Mouse (Mus musculus): ENCODE results near the gene Hoxb3. TPM values are rescaled to one million over a fixed set of nuclear protein-coding genes. Genes with fewer than 3 reads are reported as not detected.
A peak's percentile ranks its signal among the peaks of the same experiment; 100 is the strongest.

Gene Hoxb3
- polyA plus RNA-seq, 1 experiment from 2014 or later, result 0.76 TPM

DNA sequence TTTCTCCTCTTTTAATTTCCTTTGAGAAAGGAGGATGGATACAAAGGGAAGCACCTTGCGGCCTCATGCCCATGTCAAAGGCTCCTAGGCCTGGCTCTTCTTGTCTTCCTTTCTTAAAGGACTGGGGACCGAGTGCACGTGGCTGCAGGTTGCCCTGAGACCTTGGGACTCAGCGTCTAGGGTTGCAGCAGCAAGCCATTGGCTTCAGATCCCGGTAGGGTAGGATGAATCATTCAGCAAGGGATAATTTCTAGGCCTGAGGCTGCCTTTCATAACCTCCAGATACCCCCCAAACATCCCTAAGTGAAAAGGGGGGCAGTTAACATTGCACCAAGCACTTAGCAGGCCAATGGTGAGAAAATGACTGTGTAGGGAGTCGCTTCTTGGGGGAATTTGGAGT, 12.0 kb upstream of the Hoxb3 start:
- 3% methylated on average over 6 of the region's 6 CpGs for WGBS
- peak; percentile 47 for DNase-seq (ENCODE audit: low spot score)
- H3K4me1 ChIP-seq, result peaks cover 99% of the 10 kb centered on the region
- no peaks in the 10 kb centered on the region for H3K36me3 ChIP-seq
- no peaks in the 10 kb centered on the region for H3K9me3 ChIP-seq (replicated peaks)
- H3K27me3 ChIP-seq (ENCODE audit: low read depth, poor library complexity, severe bottlenecking), result peaks cover 99% of the 10 kb centered on the region
- peak overlapping the region; percentile 88 for H3K27ac ChIP-seq
- peak overlapping the region; percentile 55 for H3K4me3 ChIP-seq

- peaks cover 99% of the 10 kb centered on the region for H3K27me3 ChIP-seq (ENCODE audit: low read depth, poor library complexity, severe bottlenecking)
- H3K4me1 ChIP-seq, result peaks cover 99% of the 10 kb centered on the region
- under 1% methylated on average over 31 of the region's 31 CpGs for WGBS
- no peaks in the 10 kb centered on the region for H3K36me3 ChIP-seq
- peak overlapping the region; percentile 55 for H3K4me3 ChIP-seq
- DNase-seq (ENCODE audit: low spot score), result peak; percentile 82
- H3K27ac ChIP-seq, result peak overlapping the region; percentile 88
- H3K9me3 ChIP-seq (replicated peaks), result no peaks in the 10 kb centered on the region
These were observed 11.4 kb upstream of the Hoxb3 start for GRCm38 (mm10) chr11:96311520-96312417.

DNA sequence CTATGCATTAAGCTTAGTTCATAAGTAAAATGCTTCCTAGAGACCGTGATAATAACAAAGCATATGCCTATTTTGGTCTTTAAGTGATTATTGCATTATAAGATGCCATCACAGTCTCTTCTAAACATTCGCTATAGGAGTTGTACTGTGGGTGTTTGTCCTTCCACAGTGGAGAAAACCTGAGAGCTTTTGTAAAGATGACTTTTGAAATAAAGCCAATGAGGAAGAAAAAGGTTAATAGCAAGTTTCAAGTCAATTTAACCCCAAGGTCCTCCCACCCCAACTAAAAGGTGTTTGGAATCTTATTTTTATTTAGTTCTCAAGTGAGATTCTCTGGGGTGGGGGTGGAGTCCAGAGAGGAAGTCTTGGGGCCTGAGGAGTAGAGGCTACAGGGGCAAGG, 10.0 kb upstream of the Hoxb3 start:
- Histone ChIP-seq H3K4me3 (peak overlapping the region; percentile 55; the same call in 1 of the 2 replicates), H3K27me3 (ENCODE audit: low read depth, poor library complexity, severe bottlenecking) (peaks cover 99% of the 10 kb centered on the region), H3K36me3 (no peaks in the 10 kb centered on the region), H3K9me3 (replicated peaks) (no peaks in the 10 kb centered on the region), H3K27ac (peak overlapping the region; percentile 88; the same call in 1 of the 2 replicates), H3K4me1 (peaks cover 99% of the 10 kb centered on the region)
- 27% methylated on average over 2 of the region's 2 CpGs for WGBS
- no peak for DNase-seq (ENCODE audit: low spot score)

DNA sequence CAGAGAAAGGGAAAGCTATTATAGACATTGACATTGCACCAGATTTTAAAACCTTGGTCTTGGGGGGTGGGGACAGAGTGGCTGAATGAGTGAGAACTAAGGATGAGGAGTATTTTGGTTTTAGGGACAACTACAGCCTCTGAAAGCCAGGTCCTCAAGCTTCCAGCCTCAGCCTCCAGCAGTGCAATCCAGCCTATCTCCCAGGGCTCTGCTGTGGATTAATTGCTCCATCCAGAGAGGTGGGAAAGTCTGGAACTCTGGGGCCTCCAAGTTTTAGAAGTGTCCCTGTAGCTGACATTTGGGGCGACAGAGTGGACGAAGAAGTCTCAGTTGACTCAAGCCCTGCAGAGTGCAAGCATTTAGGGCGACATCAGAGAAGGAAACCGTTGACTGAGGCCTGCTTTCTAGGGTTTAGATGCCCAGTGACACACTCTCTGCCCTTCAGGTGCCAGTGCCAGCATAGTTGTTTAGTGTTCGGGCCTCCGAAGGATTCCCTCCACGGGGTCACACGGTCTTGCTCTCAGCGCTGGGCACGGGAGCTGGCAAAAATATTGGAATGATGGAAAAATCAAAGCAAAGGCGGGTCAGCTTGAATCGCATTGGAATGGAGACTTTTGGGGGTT, 9.2 kb upstream of the Hoxb3 start:
- Histone ChIP-seq H3K9me3 (replicated peaks) (no peaks in the 10 kb centered on the region), H3K27me3 (ENCODE audit: low read depth, poor library complexity, severe bottlenecking) (peaks cover 99% of the 10 kb centered on the region), H3K36me3 (no peaks in the 10 kb centered on the region), H3K4me1 (peaks cover 100% of the 10 kb centered on the region), H3K4me3 (peak overlapping the region; percentile 51), H3K27ac (peak overlapping the region; percentile 88)
- DNase-seq (ENCODE audit: low spot score), result peak; percentile 52
- WGBS, result 2% methylated on average over 12 of the region's 12 CpGs

- under 1% methylated on average over 34 of the region's 34 CpGs for WGBS
- H3K27ac ChIP-seq, result peak overlapping the region; percentile 88
- H3K4me1 ChIP-seq, result peaks cover 100% of the 10 kb centered on the region
- H3K27me3 ChIP-seq (ENCODE audit: low read depth, poor library complexity, severe bottlenecking), result peaks cover 97% of the 10 kb centered on the region
- H3K9me3 ChIP-seq (replicated peaks), result no peaks in the 10 kb centered on the region
- H3K4me3 ChIP-seq, result peak overlapping the region; percentile 51
- no peaks in the 10 kb centered on the region for H3K36me3 ChIP-seq
- DNase-seq (ENCODE audit: low spot score), result peak; percentile 75
These were observed 8.3 kb upstream of the Hoxb3 start for GRCm38 (mm10) chr11:96314671-96315343.

DNA sequence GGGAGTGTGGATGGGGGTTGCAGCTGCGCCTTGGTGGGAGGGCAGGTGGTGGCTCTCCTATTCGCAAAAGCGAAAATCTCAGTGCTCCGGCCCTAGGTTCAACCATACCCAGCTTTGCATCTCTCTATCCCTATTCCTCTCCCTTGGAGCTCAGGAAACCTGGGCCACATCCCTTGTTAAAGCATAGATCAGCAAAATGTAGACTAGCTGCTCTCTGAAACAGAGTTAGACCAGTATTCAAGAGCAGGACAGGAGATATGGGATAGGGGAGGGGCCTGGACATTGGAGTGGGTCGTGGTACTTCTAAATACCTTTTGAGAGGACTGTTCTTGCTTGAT, 7.8 kb upstream of the Hoxb3 start:
- H3K36me3 ChIP-seq, result no peaks in the 10 kb centered on the region
- WGBS, result 4% methylated on average over 5 of the region's 5 CpGs

DNA sequence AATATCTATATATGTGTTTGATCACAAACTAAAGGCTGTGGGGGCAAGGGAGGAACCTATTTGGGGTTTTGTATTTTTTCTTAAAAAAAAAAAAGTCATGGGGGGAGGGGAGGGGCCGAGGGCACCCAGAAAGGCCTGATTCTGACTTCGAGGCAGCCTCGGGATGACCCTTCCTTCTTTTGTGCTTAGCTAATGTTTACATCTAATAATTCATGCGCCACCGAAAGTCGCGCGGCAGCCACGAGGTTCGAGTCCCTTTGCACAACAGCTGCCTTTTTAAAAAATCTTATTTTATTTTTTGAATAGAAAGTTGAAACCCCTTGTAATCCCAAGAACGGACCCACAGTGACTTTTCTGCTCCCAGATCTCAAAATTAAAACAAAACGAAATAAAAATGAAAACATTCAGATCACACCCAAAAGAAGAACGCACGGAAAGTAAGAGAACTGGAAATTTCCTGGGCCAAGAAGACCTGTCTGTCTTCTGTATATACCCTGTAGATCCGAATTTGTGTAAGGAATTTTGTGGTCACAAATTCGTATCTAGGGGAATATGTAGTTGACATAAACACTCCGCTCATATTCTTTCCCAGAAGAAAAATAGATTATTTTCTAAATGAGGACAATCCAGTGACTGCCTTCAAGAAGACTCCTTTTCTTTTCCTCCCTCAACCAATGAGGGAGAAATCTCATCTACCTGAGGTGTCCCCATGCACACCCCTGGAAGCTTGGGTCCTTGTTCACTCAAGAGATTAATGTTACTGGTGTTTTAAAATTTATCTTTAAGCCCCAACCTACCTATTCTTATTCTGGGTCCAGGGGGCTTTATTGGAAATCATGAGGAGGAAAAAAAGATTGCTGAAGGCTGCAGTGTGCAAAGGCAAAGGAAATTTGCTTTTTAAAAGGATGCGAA, 6.2 kb upstream of the Hoxb3 start:
- H3K4me3 ChIP-seq, result peak overlapping the region; percentile 73; the same call in 1 of the 2 replicates
- peaks cover 98% of the 10 kb centered on the region for H3K4me1 ChIP-seq
- peaks cover 96% of the 10 kb centered on the region for H3K27me3 ChIP-seq (ENCODE audit: low read depth, poor library complexity, severe bottlenecking)
- WGBS, result 5% methylated on average over 18 of the region's 18 CpGs
- DNase-seq (ENCODE audit: low spot score), result peak; percentile 50
- H3K9me3 ChIP-seq (replicated peaks), result no peaks in the 10 kb centered on the region
- peak overlapping the region; percentile 94; the same call in 1 of the 2 replicates for H3K27ac ChIP-seq
- H3K36me3 ChIP-seq, result no peaks in the 10 kb centered on the region

More for the DNA sequence above, 7.8 kb upstream of the Hoxb3 start:
- H3K4me3 ChIP-seq, result peak overlapping the region; percentile 51
- H3K27me3 ChIP-seq (ENCODE audit: low read depth, poor library complexity, severe bottlenecking), result peaks cover 97% of the 10 kb centered on the region
- H3K9me3 ChIP-seq (replicated peaks), result no peaks in the 10 kb centered on the region
- peaks cover 100% of the 10 kb centered on the region for H3K4me1 ChIP-seq
- DNase-seq (ENCODE audit: low spot score), result no peak
- peak overlapping the region; percentile 88 for H3K27ac ChIP-seq

GRCm38 (mm10) chr11:96317608-96318367, 5.3 kb upstream of the Hoxb3 start, which contains the start of gene Hoxb4:
TSS of gene Hoxb4 (plus strand) at chr11:96318267.
- peaks cover 96% of the 10 kb centered on the region for H3K27me3 ChIP-seq (ENCODE audit: low read depth, poor library complexity, severe bottlenecking)
- peak within 1 kb of the TSS; percentile 73 for H3K4me3 ChIP-seq
- DNase-seq (ENCODE audit: low spot score), result peak; percentile 66
- no peaks in the 10 kb centered on the region for H3K9me3 ChIP-seq (replicated peaks)
- H3K27ac ChIP-seq, result peak within 1 kb of the TSS; percentile 94
- WGBS, result 2% methylated on average over 28 of the region's 28 CpGs
- peaks cover 98% of the 10 kb centered on the region for H3K4me1 ChIP-seq
- no peaks in the 10 kb centered on the region for H3K36me3 ChIP-seq

DNA sequence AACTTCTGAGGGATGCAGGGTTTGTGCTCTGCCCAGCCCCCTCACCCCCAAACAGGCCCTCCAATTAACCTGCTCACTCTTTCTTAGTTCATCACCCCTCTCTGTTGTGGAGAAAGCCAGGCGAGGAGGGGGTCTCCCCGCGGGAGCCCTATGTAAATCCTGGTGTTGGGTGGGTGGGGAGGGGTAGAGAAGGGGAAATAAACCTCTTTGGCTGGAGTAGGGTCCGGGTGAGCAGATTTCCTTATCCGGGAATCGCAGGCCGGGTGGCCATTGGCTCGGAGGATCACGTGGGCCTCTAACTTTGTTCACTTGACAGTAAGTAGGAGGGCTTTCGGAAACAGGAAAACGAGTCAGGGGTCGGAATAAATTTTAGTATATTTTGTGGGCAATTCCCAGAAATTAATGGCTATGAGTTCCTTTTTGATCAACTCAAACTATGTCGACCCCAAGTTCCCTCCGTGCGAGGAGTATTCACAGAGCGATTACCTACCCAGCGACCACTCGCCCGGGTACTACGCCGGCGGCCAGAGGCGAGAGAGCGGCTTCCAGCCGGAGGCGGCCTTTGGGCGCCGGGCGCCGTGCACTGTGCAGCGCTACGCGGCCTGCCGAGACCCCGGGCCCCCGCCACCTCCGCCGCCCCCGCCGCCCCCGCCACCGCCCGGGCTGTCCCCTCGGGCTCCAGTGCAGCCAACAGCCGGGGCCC, 4.6 kb upstream of the Hoxb3 start:
- H3K27ac ChIP-seq, result peak overlapping the region; percentile 94
- peaks cover 96% of the 10 kb centered on the region for H3K27me3 ChIP-seq (ENCODE audit: low read depth, poor library complexity, severe bottlenecking)
- peak; percentile 85 for DNase-seq (ENCODE audit: low spot score)
- H3K36me3 ChIP-seq, result no peaks in the 10 kb centered on the region
- no peaks in the 10 kb centered on the region for H3K9me3 ChIP-seq (replicated peaks)
- WGBS, result under 1% methylated on average over 33 of the region's 45 CpGs
- H3K4me1 ChIP-seq, result peaks cover 98% of the 10 kb centered on the region
- peak overlapping the region; percentile 73 for H3K4me3 ChIP-seq

DNA sequence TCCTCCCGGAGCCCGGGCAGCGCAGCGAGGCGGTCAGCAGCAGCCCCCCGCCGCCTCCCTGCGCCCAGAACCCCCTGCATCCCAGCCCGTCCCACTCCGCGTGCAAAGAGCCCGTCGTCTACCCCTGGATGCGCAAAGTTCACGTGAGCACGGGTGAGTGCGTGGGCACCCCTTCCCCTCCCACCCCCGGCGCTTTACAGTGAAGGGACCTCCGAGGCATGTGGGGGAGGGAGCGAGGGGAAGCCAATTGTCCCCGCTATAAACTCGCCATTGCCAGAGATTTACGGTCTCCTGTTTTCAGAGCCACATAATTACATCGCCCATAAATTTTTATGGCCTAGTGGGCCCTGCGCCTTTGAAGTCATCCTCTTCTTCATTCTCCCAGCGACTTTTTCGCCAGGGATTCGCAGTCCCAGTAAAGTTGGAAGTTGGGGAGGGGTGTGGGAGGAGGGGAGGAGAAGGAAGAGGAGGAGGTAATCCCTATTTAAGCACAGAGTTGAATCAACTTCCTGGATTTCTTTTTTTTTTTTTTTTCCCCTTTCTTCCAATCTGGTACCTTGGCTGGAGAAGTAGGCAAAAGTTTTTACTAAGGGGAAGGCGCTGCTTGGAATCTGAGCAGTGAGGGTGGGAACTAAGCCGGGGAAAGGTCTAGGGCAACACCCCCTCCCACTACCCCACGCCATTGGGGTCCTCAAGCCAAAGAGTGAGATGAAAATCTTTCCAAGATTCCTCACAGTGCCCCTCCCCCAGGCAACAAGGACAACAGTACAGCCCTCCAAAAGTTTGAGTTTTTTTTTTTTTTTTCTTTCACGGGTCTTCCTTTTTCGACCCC, 3.8 kb upstream of the Hoxb3 start:
- WGBS, result under 1% methylated on average over 33 of the region's 34 CpGs
- Histone ChIP-seq H3K27me3 (ENCODE audit: low read depth, poor library complexity, severe bottlenecking) (peaks cover 96% of the 10 kb centered on the region), H3K4me3 (peak overlapping the region; percentile 73), H3K27ac (peak overlapping the region; percentile 94), H3K36me3 (no peaks in the 10 kb centered on the region), H3K4me1 (peaks cover 98% of the 10 kb centered on the region), H3K9me3 (replicated peaks) (no peaks in the 10 kb centered on the region)
- peak; percentile 83 for DNase-seq (ENCODE audit: low spot score)
